Mouse (Mus musculus): ENCODE data around the gene Doc2g. TPM values are rescaled to one million over a fixed set of nuclear protein-coding genes. Genes with fewer than 3 reads are reported as not detected.

Gene Doc2g
- total RNA-seq, 2 experiments from 2014 or later, result 0.42 to 3.0 TPM

DNA sequence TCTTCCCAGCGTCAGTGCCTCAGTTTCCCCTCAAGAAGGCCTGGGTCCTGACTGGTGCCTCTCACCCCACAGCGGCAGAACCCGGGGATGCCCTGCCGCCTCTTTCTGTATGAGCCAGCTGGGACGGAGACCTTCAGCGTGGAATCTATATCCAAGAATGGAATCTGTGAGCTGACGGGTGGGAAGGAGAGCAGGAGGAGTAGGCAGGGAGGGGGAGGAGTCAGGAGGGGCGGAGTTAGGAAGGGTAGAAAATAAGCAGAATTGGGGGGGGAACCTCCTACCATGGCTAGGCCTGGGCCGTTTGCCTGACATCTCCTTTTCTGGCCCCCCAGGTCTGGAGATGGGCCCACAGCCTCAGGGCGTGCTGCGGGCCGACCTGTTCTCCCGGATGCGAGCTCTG is 15.0 kb upstream of the Doc2g start:
- ATAC-seq (replicated peaks; ENCODE audit: low FRiP score, poor library complexity, severe bottlenecking), result no peak

DNA sequence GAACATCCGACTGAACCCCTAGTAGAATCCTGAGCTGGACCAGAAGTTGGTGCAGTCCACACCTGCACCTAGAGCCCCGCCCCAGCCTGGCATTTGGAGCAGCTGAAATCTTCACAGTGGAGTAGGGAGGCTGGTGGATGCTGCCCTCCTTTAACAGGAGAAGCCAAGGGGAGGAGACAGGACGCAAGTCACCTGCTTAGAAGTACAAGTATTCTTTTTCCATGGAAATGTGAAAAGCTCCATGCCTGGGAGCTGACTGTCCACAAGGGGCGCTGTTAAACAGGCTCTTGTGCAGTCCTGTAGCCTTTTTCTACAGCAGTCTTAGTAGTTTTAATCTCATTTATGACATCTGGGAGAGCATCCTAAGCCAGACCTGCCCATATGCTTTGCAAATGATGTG is 14.4 kb upstream of the Doc2g start:
- ATAC-seq (replicated peaks; ENCODE audit: low FRiP score, poor library complexity, severe bottlenecking), result no peak

GRCm38 (mm10) chr19:3990804-3991203 is 12.3 kb upstream of the Doc2g start:
- no peak for ATAC-seq (replicated peaks; ENCODE audit: low FRiP score, poor library complexity, severe bottlenecking)

DNA sequence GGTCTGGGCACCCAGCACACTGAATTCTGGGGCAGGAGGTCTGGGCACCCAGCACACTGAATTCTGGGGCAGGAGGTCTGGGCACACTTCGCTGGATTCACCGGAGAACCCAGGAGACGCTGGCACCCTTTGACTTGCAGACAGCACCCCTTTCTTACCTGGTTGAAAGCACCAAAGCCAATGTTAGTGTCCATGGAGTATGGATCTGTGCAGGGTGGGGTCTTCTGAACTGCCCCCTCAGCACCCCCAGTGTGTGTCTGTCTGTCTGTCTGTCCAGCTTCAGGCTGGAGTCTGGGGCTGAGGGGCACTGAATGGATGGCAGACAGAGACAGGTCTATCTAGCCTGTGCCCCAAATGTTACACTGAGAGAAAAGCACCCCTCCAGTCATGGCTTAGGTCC is 11.6 kb upstream of the Doc2g start:
- ATAC-seq (replicated peaks; ENCODE audit: low FRiP score, poor library complexity, severe bottlenecking), result no peak

- no peak for ATAC-seq (replicated peaks; ENCODE audit: low FRiP score, poor library complexity, severe bottlenecking)
These were observed 11.1 kb upstream of the Doc2g start for GRCm38 (mm10) chr19:3991966-3992365.

DNA sequence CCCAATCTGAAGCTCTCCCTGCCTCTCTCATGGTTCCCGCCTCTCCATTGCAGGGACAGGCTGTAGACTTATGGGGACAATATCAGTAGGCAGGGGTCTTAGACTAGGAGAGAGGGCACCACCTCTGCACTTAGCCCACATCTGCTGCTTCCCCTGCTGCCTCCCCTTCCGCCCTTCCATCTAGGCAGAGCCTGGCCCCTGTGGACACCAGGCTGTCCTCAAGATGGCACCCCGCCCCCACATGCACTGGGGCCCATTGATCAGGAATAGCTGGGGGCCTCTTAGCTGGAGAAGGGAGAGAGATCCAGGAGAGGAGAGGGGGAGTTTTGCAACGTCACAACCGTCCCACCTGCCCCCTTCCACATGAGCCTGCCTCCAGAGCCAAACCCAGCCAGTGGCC is 10.7 kb upstream of the Doc2g start, which contains the start of gene Tbx10:
TSS of gene Tbx10 (plus strand) at position 337 of the 400 bp plus-strand sequence.
- no peak for ATAC-seq (replicated peaks; ENCODE audit: low FRiP score, poor library complexity, severe bottlenecking)

DNA sequence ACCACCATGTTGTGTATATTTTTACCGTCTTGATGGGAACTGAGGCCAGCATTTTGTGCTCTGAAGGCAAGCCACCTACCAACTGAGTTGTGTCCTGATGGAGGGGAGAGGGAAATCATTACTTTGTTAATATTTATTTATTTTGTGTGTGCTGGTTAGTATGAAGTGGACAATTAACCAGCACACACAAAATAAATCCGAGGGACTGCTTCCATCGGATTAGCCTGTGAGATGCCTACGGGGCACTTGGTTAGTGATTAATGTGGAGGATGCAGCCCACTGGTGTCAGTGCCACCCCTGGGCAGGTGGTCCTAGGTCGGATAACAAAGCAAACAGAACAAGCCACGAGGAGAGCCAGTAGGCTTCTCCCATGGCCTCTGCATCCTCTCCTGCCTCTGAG is 8.2 kb upstream of the Doc2g start:
- ATAC-seq (replicated peaks; ENCODE audit: low FRiP score, poor library complexity, severe bottlenecking), result no peak

DNA sequence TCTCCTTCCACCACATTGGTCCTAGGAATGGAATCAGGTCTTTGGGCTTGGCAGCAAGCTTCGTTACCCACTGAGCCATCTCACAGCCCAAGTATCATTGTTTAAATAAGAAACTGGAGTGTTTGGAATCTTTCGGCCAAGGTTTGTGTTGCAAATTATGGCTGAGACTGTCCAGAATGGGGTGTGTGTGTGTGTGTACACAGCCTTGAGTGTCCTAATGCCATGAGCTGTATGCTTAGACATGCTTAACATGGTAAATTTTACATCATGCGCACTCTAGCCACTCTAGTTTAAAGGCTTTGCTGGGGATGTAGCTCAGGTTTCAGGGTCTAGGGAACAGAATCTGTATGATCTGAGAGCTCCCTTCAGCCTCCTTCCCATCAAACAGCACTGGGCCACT is 7.6 kb upstream of the Doc2g start:
- no peak for ATAC-seq (replicated peaks; ENCODE audit: low FRiP score, poor library complexity, severe bottlenecking)

GRCm38 (mm10) chr19:3996106-3996505 is 7.0 kb upstream of the Doc2g start:
- ATAC-seq (replicated peaks; ENCODE audit: low FRiP score, poor library complexity, severe bottlenecking), result no peak

GRCm38 (mm10) chr19:3996747-3997146 is 6.4 kb upstream of the Doc2g start:
- ATAC-seq (replicated peaks; ENCODE audit: low FRiP score, poor library complexity, severe bottlenecking), result no peak

GRCm38 (mm10) chr19:3997231-3997630 is 5.9 kb upstream of the Doc2g start:
- no peak for ATAC-seq (replicated peaks; ENCODE audit: low FRiP score, poor library complexity, severe bottlenecking)

- no peak for ATAC-seq (replicated peaks; ENCODE audit: low FRiP score, poor library complexity, severe bottlenecking)
These were observed 4.8 kb upstream of the Doc2g start for GRCm38 (mm10) chr19:3998335-3998734.

DNA sequence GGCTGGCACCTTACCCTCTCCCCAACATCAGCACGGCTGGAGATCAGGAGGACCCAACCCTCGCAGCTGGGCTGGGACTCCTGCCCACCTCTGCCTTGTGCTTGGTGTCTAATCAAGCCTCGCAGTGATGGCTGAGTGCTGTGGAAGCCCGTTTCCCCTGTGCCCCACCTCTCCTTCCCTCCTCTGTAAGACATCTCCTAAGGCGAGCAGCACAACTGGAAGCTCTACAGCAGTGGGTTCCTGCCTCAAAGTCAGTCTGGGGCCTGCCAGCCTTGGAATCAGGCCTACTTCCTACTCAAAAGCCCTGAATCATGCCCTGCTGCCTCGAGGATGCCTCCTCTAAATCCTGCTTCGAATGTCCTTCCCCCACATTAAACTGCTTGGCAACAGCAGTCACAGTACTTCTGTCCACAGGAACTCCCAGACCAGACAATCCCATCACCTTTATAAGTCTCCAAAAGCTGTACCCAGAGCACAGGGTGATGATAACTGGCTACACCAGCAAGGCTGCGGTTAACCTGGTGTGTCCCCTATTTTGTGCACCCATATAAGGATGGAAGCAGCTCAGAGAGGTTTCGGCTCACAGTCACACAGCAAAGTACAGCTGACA is 3.9 kb upstream of the Doc2g start:
- no peak for ATAC-seq (replicated peaks; ENCODE audit: low FRiP score, poor library complexity, severe bottlenecking)

- ATAC-seq (replicated peaks; ENCODE audit: low FRiP score, poor library complexity, severe bottlenecking), result peak; percentile 91
These were observed 2.8 kb upstream of the Doc2g start, which contains the start of the genes Nudt8 and Gm49405 for GRCm38 (mm10) chr19:4000119-4000900. TSS of gene Nudt8 (plus strand) at chr19:4000580. TSS of gene Gm49405 (plus strand) at chr19:4000626.

DNA sequence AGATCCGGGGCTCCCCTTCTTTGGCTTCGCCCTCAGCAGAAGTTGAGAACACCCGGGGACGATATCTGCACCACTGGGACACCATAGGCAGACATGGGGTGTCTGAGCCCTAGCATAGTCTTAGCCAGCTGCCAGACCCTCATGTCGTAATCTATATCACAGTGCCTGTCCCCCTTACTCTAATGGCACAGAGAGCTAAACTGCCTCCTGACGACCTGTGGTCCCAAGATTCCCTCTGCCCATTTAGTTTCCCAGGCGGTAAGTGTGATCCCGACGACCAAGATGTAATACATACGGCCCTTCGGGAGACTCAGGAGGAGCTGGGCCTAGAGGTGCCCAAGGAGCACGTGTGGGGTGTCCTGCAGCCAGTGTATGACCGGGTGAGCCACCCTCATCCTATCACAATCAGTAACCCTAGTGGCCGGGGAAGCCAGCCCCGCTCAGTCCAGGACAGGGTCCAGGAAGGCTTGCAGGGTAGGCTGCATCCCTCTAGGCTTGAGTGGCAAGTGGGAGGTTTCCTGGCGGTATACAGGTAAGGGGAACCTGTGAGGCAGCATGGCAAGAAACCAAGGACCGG is 2.1 kb upstream of the Doc2g start:
- no peak for ATAC-seq (replicated peaks; ENCODE audit: low FRiP score, poor library complexity, severe bottlenecking)

GRCm38 (mm10) chr19:4001752-4002151 is 1.4 kb upstream of the Doc2g start:
- no peak for ATAC-seq (replicated peaks; ENCODE audit: low FRiP score, poor library complexity, severe bottlenecking)

- ATAC-seq (replicated peaks; ENCODE audit: low FRiP score, poor library complexity, severe bottlenecking), result no peak
These were observed 528 bp downstream of the Doc2g start for GRCm38 (mm10) chr19:4003641-4004040.

DNA sequence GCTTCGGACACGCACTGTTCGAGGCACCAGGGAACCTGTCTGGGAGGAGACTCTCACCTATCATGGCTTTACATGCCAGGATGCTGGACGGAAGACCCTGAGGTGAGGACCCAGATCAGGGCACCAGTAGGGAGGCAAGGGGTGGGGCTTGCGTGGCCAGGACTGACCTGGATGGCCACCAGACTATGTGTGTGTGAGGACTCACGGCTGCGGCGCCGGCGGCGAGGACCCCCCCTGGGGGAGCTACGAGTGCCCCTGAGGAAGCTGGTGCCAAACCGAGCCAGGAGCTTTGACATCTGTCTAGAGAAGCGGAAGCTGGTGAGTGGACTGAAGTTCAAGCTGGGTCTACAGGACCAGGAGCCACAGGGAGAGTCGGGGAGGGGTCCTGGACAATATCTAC is 1.2 kb downstream of the Doc2g start:
- no peak for ATAC-seq (replicated peaks; ENCODE audit: low FRiP score, poor library complexity, severe bottlenecking)

GRCm38 (mm10) chr19:4005091-4005490 is 2.0 kb downstream of the Doc2g start:
- no peak for ATAC-seq (replicated peaks; ENCODE audit: low FRiP score, poor library complexity, severe bottlenecking)

DNA sequence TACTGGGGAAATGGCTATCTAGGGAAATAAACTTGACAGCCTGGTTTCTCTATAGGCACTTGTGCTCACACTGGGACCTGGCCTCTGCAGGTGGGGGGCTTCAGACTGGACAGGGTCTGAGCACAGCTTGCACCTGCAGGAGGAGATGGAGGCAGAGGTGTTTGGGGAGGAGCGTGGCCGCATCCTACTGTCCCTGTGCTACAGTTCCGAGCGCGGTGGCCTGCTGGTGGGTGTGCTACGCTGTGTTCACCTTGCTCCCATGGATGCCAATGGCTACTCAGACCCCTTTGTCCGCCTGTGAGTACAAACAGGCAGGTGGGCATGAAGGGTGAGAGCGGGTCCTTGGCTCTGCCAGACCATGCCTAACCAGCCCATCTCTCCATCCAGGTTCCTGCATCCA is 2.9 kb downstream of the Doc2g start:
- no peak for ATAC-seq (replicated peaks; ENCODE audit: low FRiP score, poor library complexity, severe bottlenecking)

DNA sequence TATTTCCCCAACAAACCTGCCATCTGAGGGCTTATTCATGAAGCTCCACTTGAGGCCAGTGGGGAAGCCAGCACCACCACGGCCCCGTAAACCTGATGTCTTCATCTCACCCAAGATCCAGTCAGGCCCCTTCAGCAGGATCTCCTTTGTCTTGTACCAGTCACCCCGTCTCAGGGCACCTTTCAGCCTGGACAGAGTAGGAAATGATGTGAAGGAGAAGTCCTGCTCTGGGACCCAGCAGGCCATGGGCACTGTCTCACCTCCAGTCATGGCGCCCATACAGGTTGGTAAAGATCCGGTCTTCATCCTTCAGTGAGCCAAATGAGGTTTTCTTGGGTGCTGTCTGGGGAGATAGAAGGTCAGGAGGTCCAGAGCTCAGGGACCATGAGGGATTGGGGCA is 8.0 kb downstream of the Doc2g start:
- ATAC-seq (replicated peaks; ENCODE audit: low FRiP score, poor library complexity, severe bottlenecking), result no peak

Data from erythroid progenitor cell, adult 5-6 weeks (primary cell).